Mouse (Mus musculus): ENCODE data around the gene Inpp5e. TPM values are rescaled to one million over a fixed set of nuclear protein-coding genes. Genes with fewer than 3 reads are reported as not detected.

Gene Inpp5e
- polyA plus RNA-seq, 1 experiment from 2014 or later, result 28.0 TPM

DNA sequence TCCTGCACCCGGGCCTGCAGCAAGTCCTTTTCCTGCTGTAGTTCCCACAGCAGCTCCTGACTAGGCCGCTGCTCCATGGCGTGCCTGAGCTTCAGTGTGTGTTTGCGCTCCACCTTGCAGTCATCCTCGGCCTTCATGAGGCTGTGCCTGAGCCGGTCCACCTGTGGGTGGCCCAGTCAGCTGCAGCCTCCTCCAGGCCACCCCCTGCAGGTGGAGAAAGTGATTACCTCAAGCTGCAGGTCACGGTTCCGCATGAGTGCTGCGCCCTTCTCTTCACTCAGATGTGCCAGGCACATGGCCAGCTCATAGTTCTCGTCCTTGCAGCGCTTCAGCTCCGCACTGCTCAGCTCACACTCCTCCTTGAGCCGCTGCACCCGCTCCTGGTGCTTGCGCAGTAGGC, 51.5 kb downstream of the Inpp5e start:
- WGBS, result 49% methylated on average over 15 of the region's 15 CpGs
- no peaks in the 10 kb centered on the region for H3K9me3 ChIP-seq
- no peak for ATAC-seq
- H3K4me3 ChIP-seq (replicated peaks), result no peak overlapping the region
- H3K36me3 ChIP-seq, result peaks cover 13% of the 10 kb centered on the region; the same call in 1 of the 2 replicates
- H3K9ac ChIP-seq (replicated peaks), result no peak overlapping the region
- H3K4me2 ChIP-seq (replicated peaks), result no peak overlapping the region
- H3K27me3 ChIP-seq, result no peaks in the 10 kb centered on the region
- H3K27ac ChIP-seq, result no peak overlapping the region
- peaks cover 11% of the 10 kb centered on the region for H3K4me1 ChIP-seq (replicated peaks)

DNA sequence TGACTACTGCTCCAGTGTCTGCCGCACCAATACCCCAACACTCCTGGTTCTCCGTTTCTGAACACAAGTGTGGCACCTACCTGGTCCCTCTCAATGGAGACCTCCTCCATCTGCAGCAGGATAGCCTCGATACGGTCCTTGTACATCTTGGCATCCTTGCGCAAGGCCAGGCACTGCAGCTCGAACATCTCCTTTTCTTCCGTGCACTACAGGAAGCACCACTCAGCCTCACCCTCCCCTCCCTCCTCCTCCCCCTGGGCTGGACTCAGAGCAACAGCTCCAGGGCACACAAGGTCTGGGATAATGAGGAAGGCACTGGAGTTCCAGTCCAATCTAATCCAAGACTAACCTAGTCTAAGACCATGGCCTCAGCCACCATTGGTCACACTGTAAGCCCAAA, 52.3 kb downstream of the Inpp5e start:
- H3K9ac ChIP-seq (replicated peaks), result no peak overlapping the region
- no peaks in the 10 kb centered on the region for H3K9me3 ChIP-seq
- H3K4me1 ChIP-seq (replicated peaks), result peaks cover 12% of the 10 kb centered on the region
- no peak overlapping the region for H3K27ac ChIP-seq
- peaks cover 13% of the 10 kb centered on the region; the same call in 1 of the 2 replicates for H3K36me3 ChIP-seq
- H3K4me2 ChIP-seq (replicated peaks), result no peak overlapping the region
- no peaks in the 10 kb centered on the region for H3K27me3 ChIP-seq
- 78% methylated on average over 7 of the region's 7 CpGs for WGBS
- no peak overlapping the region for H3K4me3 ChIP-seq (replicated peaks)
- ATAC-seq, result no peak

DNA sequence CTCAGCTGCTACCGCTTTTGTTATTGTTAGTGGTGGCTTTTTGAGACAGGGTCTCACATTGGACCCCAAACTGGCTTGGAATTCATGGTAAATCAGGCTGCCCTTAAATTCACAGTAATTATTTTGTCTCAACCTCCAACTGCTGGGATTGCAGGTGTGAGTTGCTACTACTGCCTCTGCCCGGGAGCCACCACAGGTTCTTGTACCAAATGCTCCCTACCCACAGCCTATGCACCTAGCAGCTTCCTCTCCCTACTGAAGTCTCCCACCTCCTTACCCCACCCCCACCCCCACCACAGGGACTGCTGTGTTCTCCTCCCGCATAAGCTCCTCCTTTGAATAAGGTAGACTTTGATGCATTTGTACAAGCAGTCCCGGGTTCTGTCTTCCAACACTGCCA, 52.8 kb downstream of the Inpp5e start:
- H3K4me1 ChIP-seq (replicated peaks), result peaks cover 13% of the 10 kb centered on the region
- no peak overlapping the region for H3K4me2 ChIP-seq (replicated peaks)
- 85% methylated on average over 4 of the region's 4 CpGs for WGBS
- H3K27ac ChIP-seq, result no peak overlapping the region
- no peaks in the 10 kb centered on the region for H3K9me3 ChIP-seq
- H3K9ac ChIP-seq (replicated peaks), result no peak overlapping the region
- peaks cover 13% of the 10 kb centered on the region; the same call in 1 of the 2 replicates for H3K36me3 ChIP-seq
- no peak overlapping the region for H3K4me3 ChIP-seq (replicated peaks)
- no peak for ATAC-seq
- H3K27me3 ChIP-seq, result no peaks in the 10 kb centered on the region

DNA sequence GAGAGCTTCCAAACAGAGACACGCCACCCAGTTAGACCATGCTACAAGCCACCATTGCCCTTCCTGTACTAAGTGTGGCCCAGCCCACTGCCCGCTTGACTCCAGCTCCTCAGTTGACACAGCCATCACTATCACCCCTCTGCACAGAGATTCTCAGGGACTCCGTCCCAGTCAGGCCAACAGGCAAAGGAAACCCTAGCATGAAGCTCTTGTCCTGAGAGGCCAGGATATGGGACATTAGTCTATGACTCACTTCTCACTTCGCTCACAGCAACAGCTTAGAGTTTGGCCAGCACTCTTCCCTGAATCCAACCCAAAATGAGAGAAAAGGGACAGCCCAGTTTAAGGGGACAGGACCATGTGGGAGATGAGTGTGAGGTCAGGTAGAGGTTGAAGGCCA, 54.6 kb downstream of the Inpp5e start:
- Histone ChIP-seq H3K4me3 (replicated peaks) (no peak overlapping the region), H3K4me1 (replicated peaks) (peaks cover 23% of the 10 kb centered on the region), H3K9ac (replicated peaks) (peak overlapping the region; percentile 19; the same call in 1 of the 2 replicates), H3K36me3 (peaks cover 24% of the 10 kb centered on the region), H3K9me3 (no peaks in the 10 kb centered on the region), H3K4me2 (replicated peaks) (no peak overlapping the region), H3K27me3 (no peaks in the 10 kb centered on the region), H3K27ac (no peak overlapping the region)
- WGBS, result 94% methylated on average over 4 of the region's 4 CpGs
- ATAC-seq, result no peak

DNA sequence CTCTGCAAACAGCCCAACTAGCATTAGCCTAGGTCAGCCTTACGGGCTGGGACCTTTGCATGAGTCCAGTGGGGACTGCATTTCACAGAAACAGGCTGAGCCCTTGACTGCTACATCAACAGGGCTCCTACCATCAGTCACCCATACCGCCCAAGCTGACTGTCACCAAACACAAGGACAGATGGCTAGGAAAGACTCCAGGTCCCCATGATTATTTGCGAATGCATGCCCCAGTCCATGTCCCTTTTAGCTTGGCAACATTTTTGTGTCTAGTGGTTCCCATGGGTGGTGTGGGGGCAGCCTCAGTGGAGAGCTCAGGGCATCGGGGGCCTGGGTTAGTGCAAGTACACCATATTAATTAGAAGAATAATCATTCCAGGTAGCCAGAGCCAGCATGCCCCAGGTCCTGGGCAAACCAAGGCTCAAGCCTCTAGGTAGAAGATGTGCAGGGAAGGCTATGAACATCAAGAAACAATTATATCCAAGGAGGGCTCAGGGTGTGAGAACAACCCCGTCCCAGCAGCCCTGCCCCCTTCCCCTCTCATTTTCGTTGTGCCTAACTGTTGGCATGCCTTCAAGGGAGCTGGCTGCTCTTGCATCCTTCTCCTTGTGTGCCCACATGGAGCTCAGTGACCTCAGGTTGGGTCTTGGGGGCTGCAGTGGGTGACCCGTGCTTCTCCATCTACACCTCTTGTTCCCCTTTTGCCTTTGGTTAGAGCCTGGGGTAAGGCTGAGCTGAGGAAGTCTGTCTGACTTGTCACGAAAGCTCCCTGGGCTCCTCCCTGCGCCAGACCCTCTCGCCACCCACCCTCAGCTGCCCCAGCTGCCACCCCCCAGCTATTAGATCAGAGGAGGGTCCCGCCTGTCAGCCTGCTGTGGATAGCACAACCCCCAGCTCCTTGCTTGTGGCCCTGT, 55.7 kb downstream of the Inpp5e start:
- peaks cover 35% of the 10 kb centered on the region for H3K36me3 ChIP-seq
- 88% methylated on average over 11 of the region's 11 CpGs for WGBS
- H3K4me3 ChIP-seq (replicated peaks), result peak overlapping the region; percentile 87
- no peaks in the 10 kb centered on the region for H3K27me3 ChIP-seq
- H3K27ac ChIP-seq, result no peak overlapping the region
- peak overlapping the region; percentile 97 for H3K9ac ChIP-seq (replicated peaks)
- H3K4me1 ChIP-seq (replicated peaks), result peaks cover 23% of the 10 kb centered on the region
- peak overlapping the region; percentile 97 for H3K4me2 ChIP-seq (replicated peaks)
- ATAC-seq, result 0 out of 2 replicates have a peak, but pooled peaks have one; percentile 2
- no peaks in the 10 kb centered on the region for H3K9me3 ChIP-seq

DNA sequence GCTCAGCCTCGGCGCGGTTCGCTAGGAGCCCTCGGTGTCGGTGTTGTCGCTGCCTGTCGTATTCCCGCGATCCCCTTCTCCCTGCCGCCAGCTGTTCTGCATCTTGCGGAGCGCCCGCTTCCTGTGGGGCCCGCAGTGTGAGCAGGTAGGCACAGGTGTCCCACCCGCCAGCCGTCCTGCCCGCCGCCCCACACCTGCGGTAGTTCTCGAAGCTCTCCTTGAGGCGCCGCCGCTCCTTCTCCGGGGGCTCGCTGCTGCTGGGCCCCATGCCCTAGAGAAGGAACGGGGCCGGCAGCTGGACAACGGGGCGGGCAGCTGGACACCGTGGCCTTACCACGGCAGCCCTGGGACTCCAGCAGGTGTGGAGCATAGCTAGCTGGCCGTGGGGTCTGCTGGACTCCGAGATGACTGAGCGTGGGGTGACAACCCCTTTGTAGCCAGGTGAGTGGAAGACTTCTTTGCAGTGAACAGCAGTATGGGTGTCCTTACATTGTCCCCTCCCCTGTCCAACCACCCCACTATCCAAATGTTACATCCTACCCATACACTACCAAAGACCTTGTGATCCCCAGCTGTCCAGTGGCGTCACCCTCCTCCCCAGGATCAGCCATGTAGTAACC, 56.6 kb downstream of the Inpp5e start:
- no peaks in the 10 kb centered on the region for H3K27me3 ChIP-seq
- H3K36me3 ChIP-seq, result peaks cover 44% of the 10 kb centered on the region
- peaks cover 23% of the 10 kb centered on the region for H3K4me1 ChIP-seq (replicated peaks)
- peak overlapping the region; percentile 84 for H3K27ac ChIP-seq
- no peaks in the 10 kb centered on the region for H3K9me3 ChIP-seq
- peak overlapping the region; percentile 87 for H3K4me3 ChIP-seq (replicated peaks)
- ATAC-seq, result peak; percentile 66
- peak overlapping the region; percentile 97 for H3K4me2 ChIP-seq (replicated peaks)
- H3K9ac ChIP-seq (replicated peaks), result peak overlapping the region; percentile 97
- WGBS, result 4% methylated on average over 36 of the region's 36 CpGs

DNA sequence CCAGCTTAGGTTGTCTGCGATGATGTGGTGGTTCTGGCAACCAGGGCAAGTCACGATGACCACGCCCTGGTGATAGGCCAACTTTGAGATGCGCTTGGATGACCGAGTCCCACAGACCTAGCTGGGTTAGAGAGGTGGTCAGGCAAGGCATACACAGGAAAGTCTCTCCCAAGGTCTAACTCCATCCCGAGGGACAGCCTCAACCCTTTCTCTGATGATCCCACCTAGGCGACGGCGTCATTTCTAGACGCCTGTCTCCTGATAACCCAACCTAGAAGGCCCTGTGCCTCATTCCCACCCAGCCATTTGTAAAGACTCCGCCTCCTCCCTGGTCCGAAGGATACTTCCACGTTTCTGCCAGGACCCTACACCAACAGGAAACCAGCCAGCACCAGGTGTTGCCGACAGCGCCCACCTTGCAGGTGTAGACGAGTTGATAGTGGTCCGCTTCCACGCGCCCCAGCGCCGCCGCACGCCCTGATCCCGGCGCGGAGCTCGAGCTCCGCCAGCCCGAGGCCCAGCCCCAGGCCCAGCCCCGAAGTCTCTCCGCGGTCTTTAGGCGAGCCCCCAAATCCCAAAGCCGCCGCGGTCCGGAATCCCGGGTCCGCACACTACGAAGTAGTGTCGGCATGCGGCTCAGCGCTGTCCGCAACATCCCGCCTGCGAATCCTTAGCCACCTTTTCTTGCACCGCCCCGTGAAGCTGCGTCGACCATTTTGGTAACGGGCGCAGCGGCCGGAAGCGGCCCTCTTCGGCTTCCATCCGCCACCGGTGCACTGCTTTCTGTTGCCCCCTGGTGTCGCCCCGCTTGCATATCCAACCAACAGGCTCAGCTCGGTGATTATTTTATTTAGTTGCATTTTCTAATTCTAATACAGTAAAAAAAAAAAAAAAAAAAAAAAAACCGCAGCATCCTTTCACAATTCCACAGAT, 57.4 kb downstream of the Inpp5e start, which contains the start of gene Dnlz:
Gene Dnlz (minus strand): TSS at position 753 of the 933 bp plus-strand sequence.
- WGBS, result 2% methylated on average over 62 of the region's 62 CpGs
- peak; percentile 86 for ATAC-seq

DNA sequence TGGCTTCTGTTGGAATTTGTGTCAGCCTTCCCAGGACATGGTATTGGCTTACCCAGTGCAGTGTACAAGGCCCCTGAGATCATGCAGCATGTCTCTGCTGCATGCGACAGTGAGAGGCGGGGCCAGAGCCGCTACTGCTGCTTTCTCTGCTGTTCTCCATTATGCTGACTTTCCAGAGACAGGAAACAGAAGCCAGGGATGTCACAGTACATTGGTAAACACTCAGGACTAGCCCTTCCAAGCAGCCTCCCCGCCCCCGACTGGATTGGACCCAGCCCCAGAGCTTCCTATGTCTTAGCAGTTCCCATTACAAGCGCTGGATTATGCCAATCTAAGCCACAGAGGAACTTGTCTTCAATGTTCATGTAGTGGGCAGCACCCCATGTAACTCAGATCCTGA, 60.8 kb downstream of the Inpp5e start:
- H3K9me3 ChIP-seq, result no peaks in the 10 kb centered on the region
- H3K36me3 ChIP-seq, result peaks cover 73% of the 10 kb centered on the region
- no peak for ATAC-seq
- H3K27me3 ChIP-seq, result no peaks in the 10 kb centered on the region
- H3K9ac ChIP-seq (replicated peaks), result no peak overlapping the region
- H3K27ac ChIP-seq, result no peak overlapping the region
- WGBS, result 81% methylated on average over 6 of the region's 6 CpGs
- H3K4me1 ChIP-seq (replicated peaks), result peaks cover 20% of the 10 kb centered on the region
- H3K4me3 ChIP-seq (replicated peaks), result no peak overlapping the region
- no peak overlapping the region for H3K4me2 ChIP-seq (replicated peaks)

More for the DNA sequence above, 57.4 kb downstream of the Inpp5e start, which contains the start of gene Dnlz:
- Histone ChIP-seq H3K27me3 (no peaks in the 10 kb centered on the region), H3K27ac (peak within 1 kb of the TSS; percentile 84), H3K4me1 (replicated peaks) (peaks cover 23% of the 10 kb centered on the region), H3K4me2 (replicated peaks) (peak within 1 kb of the TSS; percentile 97), H3K36me3 (peaks cover 52% of the 10 kb centered on the region), H3K9ac (replicated peaks) (peak within 1 kb of the TSS; percentile 97), H3K4me3 (replicated peaks) (peak within 1 kb of the TSS; percentile 87), H3K9me3 (no peaks in the 10 kb centered on the region)

Other genes with a start within 250 kb of the Inpp5e start
- gene Lhx3, start 200.9 kb downstream of the Inpp5e start, polyA plus RNA-seq (2015; fragmentation: Nextera tagmentation; extraction: Ambion mirVana), result 0.17 TPM in 1 of 2 replicates, not detected in the other
- gene Qsox2, start 171.7 kb downstream of the Inpp5e start, polyA plus RNA-seq (2015; fragmentation: Nextera tagmentation; extraction: Ambion mirVana), result 15.4 and 15.7 TPM in 2 replicates
- gene Ccdc187, start 114.6 kb downstream of the Inpp5e start, polyA plus RNA-seq (2015; fragmentation: Nextera tagmentation; extraction: Ambion mirVana), result 0.17 and 0.23 TPM in 2 replicates
- 147 and 162 TPM in 2 replicates for gene Gpsm1, start 93.7 kb downstream of the Inpp5e start, polyA plus RNA-seq (2015; fragmentation: Nextera tagmentation; extraction: Ambion mirVana)
- 28.1 and 30.6 TPM in 2 replicates for gene Dnlz, start 57.1 kb downstream of the Inpp5e start, polyA plus RNA-seq (2015; fragmentation: Nextera tagmentation; extraction: Ambion mirVana)
- gene Card9, start 48.3 kb downstream of the Inpp5e start, polyA plus RNA-seq (2015; fragmentation: Nextera tagmentation; extraction: Ambion mirVana), result 1.4 and 2.3 TPM in 2 replicates
- 28.2 and 32.3 TPM in 2 replicates for gene Snapc4, start 28.6 kb downstream of the Inpp5e start, polyA plus RNA-seq (2015; fragmentation: Nextera tagmentation; extraction: Ambion mirVana)
- 165 and 166 TPM in 2 replicates for gene Entr1, start 19.9 kb downstream of the Inpp5e start, polyA plus RNA-seq (2015; fragmentation: Nextera tagmentation; extraction: Ambion mirVana)
- gene Pmpca, start 19.9 kb downstream of the Inpp5e start, polyA plus RNA-seq (2015; fragmentation: Nextera tagmentation; extraction: Ambion mirVana), result 107 and 110 TPM in 2 replicates
- gene Sec16a, start 36.0 kb upstream of the Inpp5e start, polyA plus RNA-seq (2015; fragmentation: Nextera tagmentation; extraction: Ambion mirVana), result 21.3 and 22.8 TPM in 2 replicates
- 21.4 and 27.9 TPM in 2 replicates for gene Notch1, start 107.5 kb upstream of the Inpp5e start, polyA plus RNA-seq (2015; fragmentation: Nextera tagmentation; extraction: Ambion mirVana)
- 44.9 and 55.9 TPM in 2 replicates for gene Egfl7, start 170.8 kb upstream of the Inpp5e start, polyA plus RNA-seq (2015; fragmentation: Nextera tagmentation; extraction: Ambion mirVana)
- not detected in 2 replicates for gene Gm20532, start 177.4 kb upstream of the Inpp5e start, polyA plus RNA-seq (2015; fragmentation: Nextera tagmentation; extraction: Ambion mirVana)
- 4.0 and 5.3 TPM in 2 replicates for gene Agpat2, start 195.2 kb upstream of the Inpp5e start, polyA plus RNA-seq (2015; fragmentation: Nextera tagmentation; extraction: Ambion mirVana)
- 112 and 118 TPM in 2 replicates for gene Fam69b, start 219.3 kb upstream of the Inpp5e start, polyA plus RNA-seq (2015; fragmentation: Nextera tagmentation; extraction: Ambion mirVana)

All from midbrain, embryonic 13.5 days (tissue).